Mouse (Mus musculus) common myeloid progenitor, adult 5-6 weeks (primary cell): ENCODE data around the gene Fbf1. TPM values are rescaled to one million over a fixed set of nuclear protein-coding genes. Genes with fewer than 3 reads are reported as not detected.

ENCODE experiments used
- ATAC-seq: replicated peaks from 2 replicates; pipeline ENCODE4 v1.8.0; 2016; ENCODE audit warnings: low read depth, mild to moderate bottlenecking, moderate TSS enrichment, inconsistent platforms; ENCODE audit not compliant: poor library complexity, severe bottlenecking
- total RNA-seq: library from RNA; stranded (forward); fragments of 200-1000, 187-1606 nt; gene quantifications from 2 replicates; pipeline ENCODE4 v1.2.3, GENCODE M21; 2017

The Fbf1 gene
- 20.2 and 21.7 TPM in 2 replicates for total RNA-seq

DNA sequence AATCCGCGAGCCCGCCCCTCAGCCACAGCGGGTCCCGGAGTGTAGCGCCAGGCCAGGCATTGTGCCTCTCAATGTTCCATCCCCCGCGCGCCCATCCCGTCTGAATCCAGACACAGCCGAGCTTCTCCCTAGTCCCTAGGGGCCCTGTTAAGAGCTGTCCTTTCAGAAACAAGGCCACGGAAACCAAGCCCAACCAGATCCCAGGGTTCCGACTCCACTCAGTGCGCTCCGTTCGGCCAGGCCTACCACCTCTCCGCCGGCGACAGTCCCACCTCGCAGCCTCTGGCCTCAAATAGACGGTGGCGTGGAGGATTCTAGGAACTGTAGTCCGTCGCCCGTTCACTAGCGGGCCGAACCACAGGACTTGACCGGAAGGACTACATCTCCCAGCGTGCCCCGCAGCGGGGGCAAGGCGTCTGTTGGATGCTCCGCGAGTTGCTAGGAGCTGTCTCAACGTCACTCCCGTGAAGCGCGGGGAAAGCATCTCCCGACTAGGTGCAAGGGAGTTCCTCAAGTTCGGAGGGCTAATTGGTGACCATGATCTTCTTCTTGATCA is at the start of gene Fbf1:
Fbf1 (minus strand) TSS at position 283 of the 556 bp plus-strand sequence.
- peak; percentile 99 for ATAC-seq

DNA sequence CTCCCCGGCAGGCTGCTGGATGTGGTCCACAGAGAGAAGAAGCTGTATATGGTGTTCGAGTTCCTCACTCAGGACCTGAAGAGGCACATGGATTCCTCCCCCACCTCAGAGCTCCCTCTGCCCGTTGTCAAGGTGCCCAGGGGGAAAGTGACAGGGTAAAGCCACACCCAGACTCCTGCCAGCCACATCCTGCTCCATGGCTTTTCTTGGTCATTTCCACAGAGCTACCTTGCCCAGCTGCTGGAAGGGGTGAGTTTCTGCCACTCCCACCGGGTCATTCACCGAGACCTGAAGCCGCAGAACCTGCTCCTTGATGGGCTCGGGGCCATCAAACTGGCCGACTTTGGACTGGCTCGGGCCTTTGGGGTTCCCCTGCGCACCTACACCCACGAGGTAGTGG is 48.6 kb upstream of the Fbf1 start:
- no peak for ATAC-seq

DNA sequence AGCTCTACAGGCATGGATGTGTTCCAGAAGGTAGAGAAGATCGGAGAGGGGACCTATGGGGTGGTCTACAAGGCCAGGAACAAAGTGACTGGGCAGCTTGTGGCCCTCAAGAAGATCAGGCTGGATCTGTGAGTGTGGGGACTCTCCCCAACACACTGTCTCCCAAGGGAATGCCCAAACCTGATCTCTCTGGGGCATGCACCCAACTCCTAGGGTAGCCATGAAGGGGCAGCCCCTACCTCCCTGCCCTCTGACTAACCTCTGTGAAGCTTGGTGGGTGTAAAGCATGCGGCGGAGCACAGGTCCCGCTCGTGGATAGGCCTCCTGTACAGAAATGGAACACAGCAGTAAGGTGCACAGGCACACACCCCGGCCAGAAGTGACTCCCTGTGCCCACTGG is 48.0 kb upstream of the Fbf1 start:
- ATAC-seq, result no peak

DNA sequence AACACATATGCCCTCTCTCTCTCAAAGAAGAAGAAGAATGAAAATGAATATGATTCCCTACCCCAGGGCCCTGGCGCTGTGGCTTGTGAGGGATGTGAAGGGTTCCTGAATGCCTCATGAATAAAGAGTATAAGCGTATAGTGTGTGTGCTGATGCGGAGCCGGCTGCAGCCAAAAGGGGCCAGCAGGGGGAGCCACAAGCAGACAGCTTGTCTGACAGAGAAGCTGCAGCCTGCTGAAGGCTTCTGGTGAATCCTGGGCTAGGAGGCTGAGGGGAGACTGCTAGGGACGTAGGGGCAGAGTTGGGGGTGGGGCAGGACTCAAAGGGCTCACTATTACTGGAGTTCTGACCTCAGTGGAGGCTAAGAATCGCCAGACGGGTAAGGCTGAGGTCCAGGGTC is 47.2 kb upstream of the Fbf1 start:
- no peak for ATAC-seq

DNA sequence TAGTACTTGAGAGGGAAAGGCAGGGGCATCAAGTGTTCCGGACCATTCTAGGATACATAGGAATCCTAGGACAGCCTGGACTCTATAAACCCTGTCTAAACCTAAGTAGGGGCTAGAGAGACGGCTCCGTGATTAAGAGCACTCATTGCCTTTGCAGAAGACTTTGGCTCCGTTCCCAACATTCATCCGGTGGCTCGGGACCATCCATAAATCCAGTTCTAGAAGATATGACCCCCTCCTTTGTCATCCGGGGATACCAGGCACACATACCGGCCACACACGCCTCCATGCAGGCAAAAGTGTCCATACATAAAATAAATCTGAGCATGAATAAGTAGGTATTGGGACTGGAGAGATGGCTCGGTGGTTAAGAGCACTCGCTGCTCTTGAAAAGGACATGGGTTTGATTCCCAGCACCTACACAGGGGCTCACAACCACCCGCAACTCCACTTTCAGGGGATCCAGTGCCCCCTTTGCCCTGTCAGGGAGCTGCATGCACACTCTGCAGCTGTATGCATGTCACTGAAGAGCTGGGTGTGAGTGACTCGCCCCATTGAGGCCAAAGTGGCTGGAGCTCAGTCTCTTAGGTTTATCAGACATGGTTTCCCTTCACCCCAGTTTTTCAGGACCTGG is 46.0 kb upstream of the Fbf1 start:
- ATAC-seq, result no peak

DNA sequence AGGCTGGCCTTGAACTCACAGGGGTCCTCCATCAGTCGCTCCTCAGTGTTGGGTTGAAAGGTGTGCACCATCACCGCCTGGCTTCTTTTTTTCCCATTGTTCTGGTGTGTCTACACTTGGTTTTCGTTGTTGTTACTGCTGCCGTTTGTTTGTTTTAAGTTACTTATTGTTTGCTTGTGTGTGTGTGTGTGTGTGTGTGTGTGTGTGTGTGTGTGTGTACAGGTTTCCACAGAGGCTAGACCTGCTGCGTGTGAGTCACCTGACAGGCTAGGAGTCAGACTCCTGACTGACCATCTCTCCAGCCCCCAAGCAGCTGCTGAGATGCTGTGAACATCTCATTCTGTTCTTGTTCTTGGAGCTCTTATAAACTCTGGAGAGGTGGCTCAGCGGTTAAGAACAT is 44.9 kb upstream of the Fbf1 start:
- no peak for ATAC-seq

DNA sequence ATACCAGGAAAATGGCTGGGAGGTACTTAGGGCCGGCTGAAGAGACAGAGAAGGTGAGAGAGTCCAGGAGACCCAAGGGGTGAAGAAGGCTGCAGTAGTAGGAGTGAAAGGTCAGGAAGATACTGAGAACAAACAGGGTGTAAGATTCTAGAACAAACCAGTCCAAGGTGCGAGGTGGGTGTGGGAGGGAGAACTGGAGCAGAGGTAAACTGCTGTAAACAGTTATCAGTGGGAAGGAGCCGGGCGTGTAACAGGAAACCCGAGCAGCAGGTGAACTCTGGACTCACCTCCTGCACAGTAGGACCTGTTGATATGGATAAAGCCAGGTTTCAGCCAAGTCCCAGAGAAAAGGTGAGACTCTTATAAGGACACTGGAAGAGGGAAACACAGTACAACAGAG is 42.7 kb upstream of the Fbf1 start:
- ATAC-seq, result no peak

DNA sequence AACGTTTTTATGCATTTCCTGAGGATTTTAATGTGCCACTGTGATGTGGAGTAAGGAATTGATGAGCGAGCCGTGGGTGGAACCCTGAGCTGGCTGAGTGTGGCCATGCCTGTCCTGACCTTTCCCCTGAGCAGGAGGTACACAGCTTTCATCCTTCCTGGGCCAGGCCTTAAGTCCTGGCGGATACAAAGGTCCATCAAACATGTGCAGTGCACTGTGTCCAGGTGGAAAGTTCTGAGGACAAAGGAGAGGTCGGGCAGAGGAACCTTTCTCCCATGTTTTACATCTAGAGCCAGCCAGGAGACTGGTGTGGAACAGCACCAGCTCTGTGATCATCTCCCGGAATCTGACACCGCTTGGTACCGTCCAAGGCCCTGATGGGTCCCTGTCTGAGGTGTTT is 41.3 kb upstream of the Fbf1 start:
- no peak for ATAC-seq

DNA sequence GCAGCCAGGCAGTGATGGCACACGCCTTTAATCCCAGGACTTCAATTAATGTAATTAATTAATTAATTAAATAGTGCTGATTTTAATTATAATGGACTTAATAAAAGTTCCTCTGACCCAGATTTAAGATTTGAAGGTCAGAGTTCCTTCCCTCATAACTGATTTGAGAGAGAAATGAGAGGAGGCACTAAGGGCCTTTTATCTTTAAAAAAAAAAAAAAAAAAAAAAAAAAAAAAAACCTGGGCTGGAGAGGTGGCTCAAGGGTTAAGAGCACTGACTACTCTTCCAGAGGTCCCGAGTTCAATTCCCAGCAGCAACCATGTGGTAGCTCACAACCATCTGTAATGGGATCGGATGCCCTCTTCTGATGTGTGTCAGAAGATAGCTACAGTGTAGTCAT is 40.7 kb upstream of the Fbf1 start:
- ATAC-seq, result no peak

DNA sequence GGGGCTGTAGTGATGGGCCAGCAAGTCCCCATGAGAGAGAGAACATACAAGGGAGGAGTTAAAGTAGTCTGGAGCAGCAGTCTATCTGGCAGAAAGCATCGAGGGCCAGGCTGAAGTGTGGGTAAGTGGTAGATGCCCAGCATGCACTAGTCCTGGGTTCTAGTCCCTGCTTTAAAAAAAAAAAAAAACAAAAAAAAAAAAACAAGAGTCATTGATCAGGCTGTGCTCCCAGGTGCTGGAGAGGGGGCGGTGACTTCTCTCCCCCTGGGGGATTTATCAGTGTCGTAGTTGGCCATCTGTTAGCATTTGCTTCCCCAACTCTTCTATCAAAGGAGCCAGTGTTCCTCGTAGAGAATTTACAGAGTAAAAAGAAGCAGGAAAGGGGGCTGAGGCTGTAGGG is 38.7 kb upstream of the Fbf1 start:
- no peak for ATAC-seq

DNA sequence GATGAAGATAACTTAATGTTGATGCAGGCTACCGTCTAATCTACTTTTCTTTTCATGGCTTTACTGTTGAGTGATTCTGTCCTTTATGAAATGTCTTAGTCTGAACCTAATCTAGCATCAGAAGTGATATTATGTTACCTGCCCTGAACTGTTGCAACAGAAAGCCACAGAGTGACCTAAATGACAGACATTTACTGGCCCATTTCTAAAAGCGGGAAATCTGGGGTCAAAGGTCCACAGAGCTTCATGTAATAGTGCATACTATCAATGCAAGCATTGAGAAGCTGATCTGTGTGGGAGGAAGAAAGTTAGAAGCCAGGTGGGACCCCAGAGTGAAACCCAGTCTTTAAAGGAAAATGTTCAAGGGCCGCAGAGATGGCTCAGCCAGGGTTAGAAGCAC is 35.2 kb upstream of the Fbf1 start:
- no peak for ATAC-seq

DNA sequence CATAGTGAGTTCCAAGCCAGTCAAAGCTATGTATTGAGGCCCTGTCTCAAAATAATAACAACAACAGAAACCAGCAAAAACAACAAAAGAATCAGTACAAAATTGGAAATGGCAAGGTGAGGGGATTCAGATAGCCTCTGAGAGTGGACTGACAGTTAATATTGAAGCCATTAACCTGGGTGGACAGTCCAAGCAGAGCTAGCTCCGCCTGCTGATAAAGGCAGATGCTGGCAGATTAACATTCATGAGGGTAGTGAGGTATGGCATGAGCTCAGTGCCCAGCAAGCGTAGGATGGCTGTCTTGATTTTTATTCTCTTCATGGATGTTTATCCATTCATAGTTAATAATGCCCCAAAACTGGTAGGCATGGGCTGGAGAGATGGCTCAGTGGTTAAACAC is 33.2 kb upstream of the Fbf1 start:
- no peak for ATAC-seq

DNA sequence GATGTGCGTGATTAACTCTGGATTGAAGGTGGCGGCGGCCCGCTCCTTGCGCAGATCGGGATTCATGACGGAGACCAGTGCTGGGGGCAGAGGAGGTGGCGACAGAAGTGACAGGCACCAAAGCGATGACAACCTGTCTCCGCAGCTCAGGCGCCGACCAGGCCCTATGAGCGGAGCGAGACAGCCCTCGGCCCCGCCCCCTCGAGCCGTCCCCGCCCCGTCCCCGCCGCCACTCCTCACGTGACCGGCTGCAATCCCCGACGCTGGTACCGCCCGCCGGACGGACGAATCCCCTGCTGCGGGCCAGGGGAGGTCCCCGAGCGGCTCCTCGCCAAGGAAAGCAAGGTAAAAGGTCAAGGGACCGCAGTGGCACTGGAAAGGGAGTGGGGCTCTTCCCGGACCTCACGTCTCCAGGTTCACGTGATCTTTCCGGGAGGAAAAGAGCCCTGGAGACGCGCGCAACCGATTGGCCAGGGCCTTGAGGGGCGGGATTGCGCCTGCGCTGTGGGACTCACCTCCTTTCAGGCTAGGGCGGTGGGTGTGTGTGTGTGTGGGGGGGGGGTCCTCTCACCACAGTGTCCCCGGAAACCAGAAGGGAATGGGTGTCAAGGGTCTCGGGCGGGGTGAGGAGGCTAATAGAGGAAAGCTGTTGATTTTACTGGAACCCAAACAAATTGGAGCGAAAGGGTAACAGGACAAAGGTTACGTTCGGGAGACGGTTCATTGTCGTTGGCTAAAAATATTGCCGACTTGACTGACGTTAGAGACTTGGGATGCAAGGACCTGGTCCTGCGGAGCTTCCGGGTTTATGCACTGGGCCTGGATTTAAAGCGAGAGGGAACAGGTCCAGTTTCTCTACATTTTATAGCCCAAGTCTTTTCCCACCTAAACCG is 30.9 kb upstream of the Fbf1 start, which contains the start of the genes Ten1 and Acox1:
Ten1 (plus strand) TSS at position 217 of the 893 bp plus-strand sequence.
Acox1 (minus strand) TSS at position 407 of the 893 bp plus-strand sequence.
- ATAC-seq, result peak; percentile 86

DNA sequence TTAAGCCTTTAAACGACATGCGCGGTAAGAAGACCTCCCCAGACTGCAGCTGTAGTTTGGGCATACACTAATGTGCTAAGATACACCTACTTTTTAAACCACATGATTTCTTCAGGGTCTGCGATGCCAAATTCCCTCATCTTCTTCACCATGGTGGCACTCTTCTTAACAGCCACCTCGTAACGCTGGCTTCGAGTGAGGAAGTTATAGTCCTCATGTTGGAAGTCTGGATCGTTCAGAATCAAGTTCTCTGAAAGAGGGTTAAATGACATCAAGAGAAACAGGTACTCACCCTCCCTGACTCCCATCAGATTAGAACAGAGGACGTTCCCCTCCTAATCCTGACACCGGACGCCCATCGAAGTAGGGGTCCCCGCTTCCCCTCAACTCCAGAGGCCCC is 30.2 kb upstream of the Fbf1 start:
- ATAC-seq, result no peak

DNA sequence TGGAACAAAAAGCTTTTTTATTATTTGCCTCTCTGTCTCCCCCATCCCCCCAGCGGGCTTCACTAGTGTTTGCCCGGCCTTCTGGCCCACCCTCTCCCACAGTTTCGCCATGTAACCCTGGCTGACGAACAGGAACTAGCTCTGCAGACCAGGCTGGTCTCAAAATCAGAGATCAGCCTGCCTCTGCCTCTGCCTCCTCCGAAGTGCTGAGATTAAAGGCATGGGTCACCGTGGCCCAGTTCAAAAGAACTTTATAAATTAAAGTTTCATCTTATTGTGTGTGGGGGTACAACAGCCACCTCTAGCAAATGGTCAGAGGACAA is 29.6 kb upstream of the Fbf1 start:
- no peak for ATAC-seq

DNA sequence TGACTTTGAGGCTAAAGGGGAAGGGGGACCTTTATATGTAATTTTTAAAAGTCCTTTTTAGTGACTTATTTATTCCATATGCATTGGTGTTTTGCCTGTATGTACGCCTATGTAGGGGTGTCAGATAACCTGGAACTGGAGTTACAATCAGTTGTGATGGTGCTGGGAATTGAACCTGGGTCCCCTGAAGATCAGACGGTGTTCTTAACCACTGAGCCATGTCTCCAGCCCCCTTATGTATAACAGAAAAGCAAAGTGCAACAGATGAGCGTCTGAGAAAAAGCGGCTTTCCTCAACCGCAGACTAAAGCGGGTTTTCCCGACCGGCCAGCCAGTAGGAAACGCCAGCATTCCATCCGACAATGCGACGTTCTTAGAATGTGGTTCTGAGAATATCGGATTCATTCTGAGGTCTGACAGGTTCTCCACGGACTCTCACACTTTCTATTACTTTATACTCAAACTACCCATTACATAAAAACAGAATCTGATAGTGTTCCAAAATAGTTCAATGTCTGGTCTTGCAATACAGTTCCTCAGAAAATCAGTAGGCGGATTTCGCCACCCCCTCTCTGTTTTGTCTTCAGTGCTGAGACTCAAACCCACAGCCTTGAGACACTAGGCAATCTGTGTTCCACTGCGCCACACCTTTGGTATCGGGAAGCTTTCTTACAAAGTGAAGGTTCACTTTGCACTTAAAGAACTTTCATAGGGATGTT is 29.1 kb upstream of the Fbf1 start:
- no peak for ATAC-seq

DNA sequence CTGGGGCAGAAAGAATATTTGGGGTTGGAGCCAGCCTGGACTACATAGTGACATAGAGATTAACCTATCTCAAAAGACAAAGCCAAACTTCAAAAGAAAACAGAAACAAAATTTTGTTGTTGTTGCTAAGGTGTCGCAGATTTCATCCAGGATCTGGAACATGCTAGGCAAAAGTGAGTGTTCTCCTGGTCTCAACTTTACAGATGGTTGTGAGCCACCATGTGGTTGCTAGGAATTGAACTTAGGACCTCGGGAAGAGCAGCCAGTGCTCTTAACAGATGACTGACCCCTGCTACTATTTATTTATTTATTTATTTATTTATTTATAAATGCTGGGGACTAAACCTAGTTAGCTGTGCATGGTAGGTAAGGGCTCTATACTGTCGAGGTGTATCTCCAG is 28.4 kb upstream of the Fbf1 start:
- ATAC-seq, result no peak

DNA sequence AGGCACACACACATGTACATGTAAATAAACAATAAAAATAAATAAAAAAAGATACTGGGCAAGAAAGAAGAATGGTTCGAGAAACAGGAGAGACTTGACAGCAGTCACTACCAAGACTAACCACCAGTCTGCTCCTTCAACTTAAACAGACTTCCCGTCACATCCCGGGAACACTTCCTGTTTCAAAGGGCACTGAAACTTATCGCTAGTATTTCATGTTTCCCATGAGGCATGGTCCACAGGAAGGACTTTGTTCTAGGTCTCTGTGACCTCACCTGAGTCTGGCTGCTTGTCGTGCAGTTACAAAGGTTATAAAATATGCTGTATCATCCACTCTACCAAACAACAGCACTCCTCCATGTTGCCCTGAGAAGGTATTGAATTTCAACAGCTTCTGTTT is 27.3 kb upstream of the Fbf1 start:
- ATAC-seq, result 0 out of 2 replicates have a peak, but pooled peaks have one; percentile 9

DNA sequence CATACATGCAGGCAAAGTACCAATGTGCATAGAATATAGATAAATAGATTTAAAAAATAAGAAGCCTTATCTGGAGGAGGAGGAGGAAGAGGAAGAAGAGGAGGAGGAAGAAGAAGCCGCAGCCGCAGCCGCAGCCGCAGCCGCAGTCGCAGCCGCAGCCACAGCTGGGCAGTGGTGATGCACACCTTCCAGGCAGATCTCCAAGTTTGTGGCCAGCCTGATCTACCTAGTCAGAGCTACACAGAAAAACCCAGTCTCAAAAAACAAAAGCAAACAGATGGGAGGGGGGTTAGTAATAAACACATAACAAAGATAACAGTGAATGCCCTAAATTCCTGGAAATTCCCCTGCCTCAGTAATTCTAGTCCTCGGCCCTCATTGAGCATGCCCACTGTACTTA is 26.7 kb upstream of the Fbf1 start:
- ATAC-seq, result 0 out of 2 replicates have a peak, but pooled peaks have one; percentile 13

DNA sequence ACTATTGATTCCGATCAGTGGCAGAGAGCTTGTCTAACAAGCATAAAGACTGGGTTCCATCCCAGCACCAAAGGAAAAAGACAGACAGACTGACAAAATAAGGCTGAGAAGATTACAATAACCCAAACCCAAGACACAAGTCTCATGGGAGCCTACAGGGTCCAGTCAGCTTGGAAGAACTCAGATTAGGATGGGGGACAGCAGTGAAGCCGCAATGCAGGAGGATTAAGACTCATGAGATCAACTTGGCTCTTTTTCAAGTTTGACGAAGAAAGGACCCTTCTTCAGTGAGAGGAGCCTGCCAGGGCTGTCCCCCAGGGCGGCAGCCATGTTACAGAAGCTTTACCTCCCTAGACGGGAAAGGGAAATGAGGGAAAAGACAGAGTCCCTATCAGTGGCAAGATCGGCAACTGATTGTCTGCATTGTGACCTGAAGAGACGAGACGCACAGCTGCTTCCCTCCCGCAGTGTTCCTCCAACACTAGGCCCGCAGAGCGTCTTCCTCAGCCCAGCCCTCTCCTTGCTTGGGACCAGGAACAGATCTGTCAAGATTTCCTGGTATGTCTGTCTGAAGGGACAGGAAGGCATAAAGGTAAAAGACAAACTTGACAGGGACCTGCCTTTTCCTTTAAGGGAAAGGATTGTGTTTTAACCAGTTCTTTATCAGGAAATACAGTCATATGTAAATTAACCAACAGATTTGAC is 19.4 kb upstream of the Fbf1 start:
- ATAC-seq, result no peak
